Mouse (Mus musculus) MEL (cell line): ENCODE results near the gene D630003M21Rik. TPM values are rescaled to one million over a fixed set of nuclear protein-coding genes. Genes with fewer than 3 reads are reported as not detected.

Experiments
- DNase-seq: peaks from one replicate; pipeline ENCODE4 v3.0.0; 2011; ENCODE audit warnings: low read depth, low spot score
- H3K27ac ChIP-seq: 2 replicates; pipeline ENCODE4 v1.5.1; 2012; ENCODE audit warnings: low read depth, mild to moderate bottlenecking, control low read depth, low read length, moderate library complexity; ENCODE audit not compliant: control insufficient read depth
- H3K27me3 ChIP-seq, 2 experiments: fragments of 150-350 bp in 1 of 2; sonication (generic) in 1 of 2; 2 replicates each; pipeline ENCODE4 v1.6.1; 2012; ENCODE audit warnings: low read length in 2 of 2, mild to moderate bottlenecking in 2 of 2, improper control_type of control experiment in 1 of 2, moderate library complexity in 1 of 2; ENCODE audit not compliant: insufficient read depth in 2 of 2, control insufficient read depth in 1 of 2
- H3K36me3 ChIP-seq, 2 experiments: 2 replicates each; pipeline ENCODE4 v1.6.1; 2012 to 2014; ENCODE audit warnings: low read length in 2 of 2, improper control_type of control experiment in 1 of 2, inconsistent platforms in 1 of 2, mild to moderate bottlenecking in 1 of 2; ENCODE audit not compliant: insufficient read depth in 2 of 2, control insufficient read depth in 1 of 2
- H3K4me1 ChIP-seq, 2 experiments: fragments of 150-350 bp in 1 of 2; sonication (generic) in 1 of 2; 2 replicates each; pipeline ENCODE4 v1.6.1; 2012; ENCODE audit warnings: low read length in 2 of 2, improper control_type of control experiment in 1 of 2, mild to moderate bottlenecking in 1 of 2; ENCODE audit not compliant: insufficient read depth in 2 of 2, control insufficient read depth in 1 of 2
- H3K4me3 ChIP-seq, 2 experiments: fragments of 150-350 bp in 1 of 2; sonication (generic) in 1 of 2; 2 replicates each; pipeline ENCODE4 v1.5.1; 2012; ENCODE audit warnings: low read depth in 2 of 2, low read length in 2 of 2, mild to moderate bottlenecking in 2 of 2, moderate library complexity in 2 of 2, control low read depth in 1 of 2, improper control_type of control experiment in 1 of 2; ENCODE audit not compliant: control insufficient read depth in 1 of 2, insufficient read depth in 1 of 2
- H3K79me2 ChIP-seq: 2 replicates; pipeline ENCODE4 v1.6.1; 2012; ENCODE audit warnings: mild to moderate bottlenecking, low read length, moderate library complexity; ENCODE audit not compliant: control insufficient read depth, poor library complexity, insufficient read depth
- H3K9ac ChIP-seq: 2 replicates; pipeline ENCODE4 v1.6.1; 2012; ENCODE audit warnings: low read depth, mild to moderate bottlenecking, control low read depth, low read length, moderate library complexity; ENCODE audit not compliant: control insufficient read depth, poor library complexity, severe bottlenecking
- H3K9me3 ChIP-seq: fragments of 150-350 bp; sonication (generic); replicated peaks from 2 replicates; pipeline ENCODE4 v1.6.1; 2012; ENCODE audit warnings: mild to moderate bottlenecking, low read length, improper control_type of control experiment, moderate library complexity; ENCODE audit not compliant: insufficient read depth
- BHLHE40 ChIP-seq: IDR thresholded peaks from 2 replicates; pipeline ENCODE4 v1.6.1; 2012; ENCODE audit warnings: low read depth, mild to moderate bottlenecking, inconsistent platforms, low read length, improper control_type of control experiment, borderline replicate concordance
- CHD2 ChIP-seq: IDR thresholded peaks from 2 replicates; pipeline ENCODE4 v1.6.1; 2011; ENCODE audit warnings: low read length, improper control_type of control experiment
- CTCF ChIP-seq, 3 experiments: IDR thresholded peaks in 2 of 3; conservative IDR thresholded peaks in 1 of 3; 2 replicates each; pipeline ENCODE4 v1.5.1; 2011 to 2012; ENCODE audit warnings: low read length in 3 of 3, low read depth in 2 of 3, mild to moderate bottlenecking in 2 of 3, improper control_type of control experiment in 1 of 3, inconsistent platforms in 1 of 3, mixed read lengths in 1 of 3, moderate library complexity in 1 of 3; ENCODE audit not compliant: control insufficient read depth in 1 of 3, insufficient read depth in 1 of 3, poor library complexity in 1 of 3, severe bottlenecking in 1 of 3
- E2F4 ChIP-seq: IDR thresholded peaks from 2 replicates; pipeline ENCODE4 v1.6.1; 2011; ENCODE audit warnings: low read depth, low read length, improper control_type of control experiment, borderline replicate concordance
- ELF1 ChIP-seq: IDR thresholded peaks from 2 replicates; pipeline ENCODE4 v1.6.1; 2014; ENCODE audit warnings: low read depth, mild to moderate bottlenecking, inconsistent platforms, low read length, improper control_type of control experiment, moderate library complexity
- EP300 ChIP-seq, 2 experiments: IDR thresholded peaks; 2 replicates each; pipeline ENCODE4 v1.6.1; 2011; ENCODE audit warnings: improper control_type of control experiment in 2 of 2, low read length in 2 of 2, low read depth in 1 of 2, mild to moderate bottlenecking in 1 of 2
- GABPA ChIP-seq: IDR thresholded peaks from 2 replicates; pipeline ENCODE4 v1.6.1; 2012; ENCODE audit warnings: low read depth, mild to moderate bottlenecking, inconsistent platforms, low read length, improper control_type of control experiment, moderate library complexity
- HCFC1 ChIP-seq: IDR thresholded peaks from 2 replicates; pipeline ENCODE4 v1.6.1; 2012; ENCODE audit warnings: low read depth, mild to moderate bottlenecking, inconsistent platforms, low read length, improper control_type of control experiment, moderate library complexity
- KAT2A ChIP-seq: conservative IDR thresholded peaks from 2 replicates; pipeline ENCODE4 v1.6.1; 2012; ENCODE audit warnings: low read depth, low read length, improper control_type of control experiment, inconsistent platforms
- MAX ChIP-seq: IDR thresholded peaks from 2 replicates; pipeline ENCODE4 v1.6.1; 2011; ENCODE audit warnings: low read length, improper control_type of control experiment
- MAZ ChIP-seq: IDR thresholded peaks from 2 replicates; pipeline ENCODE4 v1.6.1; 2012; ENCODE audit warnings: low read depth, mild to moderate bottlenecking, inconsistent platforms, low read length, improper control_type of control experiment
- MYC ChIP-seq: IDR thresholded peaks from 2 replicates; pipeline ENCODE4 v1.6.1; 2011; ENCODE audit warnings: low read depth, mild to moderate bottlenecking, low read length, improper control_type of control experiment, moderate library complexity
- NRF1 ChIP-seq: IDR thresholded peaks from 2 replicates; pipeline ENCODE4 v1.6.1; 2014; ENCODE audit warnings: low read depth, mild to moderate bottlenecking, inconsistent platforms, low read length, improper control_type of control experiment, moderate library complexity; ENCODE audit not compliant: poor library complexity, insufficient read depth, severe bottlenecking
- POLR2A ChIP-seq, 2 experiments: IDR thresholded peaks; 2 replicates each; pipeline ENCODE4 v1.6.1; 2011 to 2012; ENCODE audit warnings: low read length in 2 of 2, mild to moderate bottlenecking in 2 of 2, control low read depth in 1 of 2, improper control_type of control experiment in 1 of 2, low read depth in 1 of 2, moderate library complexity in 1 of 2; ENCODE audit not compliant: control insufficient read depth in 1 of 2, insufficient read depth in 1 of 2, poor library complexity in 1 of 2
- POLR2AphosphoS5 ChIP-seq: IDR thresholded peaks from 2 replicates; pipeline ENCODE4 v1.6.1; 2012; ENCODE audit warnings: low read depth, borderline replicate concordance, mild to moderate bottlenecking, inconsistent platforms, low read length, moderate library complexity, mixed read lengths
- RAD21 ChIP-seq: IDR thresholded peaks from 2 replicates; pipeline ENCODE4 v1.6.1; 2011; ENCODE audit warnings: mild to moderate bottlenecking, low read depth, low read length, improper control_type of control experiment
- SIN3A ChIP-seq: IDR thresholded peaks from 2 replicates; pipeline ENCODE4 v1.6.1; 2012; ENCODE audit warnings: low read length, improper control_type of control experiment, inconsistent platforms
- SMC3 ChIP-seq: IDR thresholded peaks from 2 replicates; pipeline ENCODE4 v1.6.1; 2011; ENCODE audit warnings: low read depth, low read length, improper control_type of control experiment
- TAL1 ChIP-seq: IDR thresholded peaks from 2 replicates; pipeline ENCODE4 v1.6.1; 2012; ENCODE audit warnings: mild to moderate bottlenecking, inconsistent platforms, low read length, moderate library complexity, mixed read lengths
- TBP ChIP-seq: IDR thresholded peaks from 2 replicates; pipeline ENCODE4 v1.8.0; 2011; ENCODE audit warnings: low read depth, low read length, improper control_type of control experiment
- UBTF ChIP-seq: IDR thresholded peaks from 2 replicates; pipeline ENCODE4 v1.6.1; 2012; ENCODE audit warnings: low read depth, mild to moderate bottlenecking, inconsistent platforms, low read length, improper control_type of control experiment, moderate library complexity, borderline replicate concordance; ENCODE audit not compliant: insufficient read depth
- ZC3H11A ChIP-seq: IDR thresholded peaks from 2 replicates; pipeline ENCODE4 v1.6.1; 2012; ENCODE audit warnings: low read depth, mild to moderate bottlenecking, inconsistent platforms, low read length, improper control_type of control experiment
- ZMIZ1 ChIP-seq: IDR thresholded peaks from 2 replicates; pipeline ENCODE4 v1.6.1; 2012; ENCODE audit warnings: low read depth, mild to moderate bottlenecking, inconsistent platforms, low read length, improper control_type of control experiment, moderate library complexity
- ZNF384 ChIP-seq: IDR thresholded peaks from 2 replicates; pipeline ENCODE4 v1.6.1; 2012; ENCODE audit warnings: low read depth, mild to moderate bottlenecking, inconsistent platforms, low read length, improper control_type of control experiment
- polyA plus RNA-seq, 2 experiments: library from polyadenylated mRNA; stranded (reverse) in 1 of 2; unstranded in 1 of 2; fragments of >175 nt in 1 of 2; fragments of >200 nt in 1 of 2; gene quantifications; 2 replicates each; pipeline versions ENCODE4 v1.2.1 to v1.2.4; 2012; ENCODE audit warnings: low replicate concordance in 2 of 2, low read depth in 1 of 2; ENCODE audit not compliant: insufficient read length in 2 of 2, insufficient read depth in 1 of 2, missing spikeins in 1 of 2
- total RNA-seq: library from RNA; depleted of rRNA; stranded (reverse); fragments of 300-350 nt; gene quantifications from 2 replicates; pipeline ENCODE4 v1.2.3, GENCODE M21; 2012

D630003M21Rik gene
- total and polyA plus RNA-seq, 3 experiments, result 0.10 TPM; not detected in 2

DNA sequence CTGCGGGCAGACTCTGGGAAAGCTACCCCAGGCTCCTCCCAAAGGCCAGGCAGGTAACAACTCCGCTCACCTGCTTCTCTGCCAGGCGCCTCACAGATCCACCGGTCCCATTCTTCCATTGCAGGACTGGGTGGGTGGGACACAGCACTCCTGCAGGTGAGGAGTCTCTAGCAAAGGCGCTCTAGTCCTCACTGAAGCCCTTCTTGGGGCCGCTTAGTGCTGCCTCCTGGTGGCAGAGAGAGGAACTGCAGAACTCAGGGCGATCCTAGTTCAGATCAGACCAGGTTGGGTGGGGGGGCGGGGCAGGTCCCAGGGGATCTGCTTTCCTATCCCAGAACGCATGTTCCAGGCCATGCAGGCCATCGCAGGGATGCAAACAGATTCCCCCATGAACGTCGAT, 29.8 kb upstream of the D630003M21Rik start:
- Histone ChIP-seq H3K79me2 (no peaks in the 10 kb centered on the region), H3K4me1 (peaks cover 0 to 5% of the 10 kb centered on the region in 2 experiments; a peak in 1 of 4 replicates), H3K9ac (no peak overlapping the region), H3K9me3 (no peaks in the 10 kb centered on the region), H3K27ac (no peak overlapping the region), H3K36me3 (no peaks in the 10 kb centered on the region), H3K27me3 (no peaks in the 10 kb centered on the region; a peak in 2 of 4 replicates), H3K4me3 (peak overlapping the region; percentile 18 to 19; a peak in 3 of 4 replicates)
- TF ChIP-seq NRF1, result no peak
- no peak for TF ChIP-seq CHD2
- TF ChIP-seq RAD21, result peak; percentile 31
- TF ChIP-seq MAZ, result no peak
- TF ChIP-seq MAX, result no peak
- no peak for TF ChIP-seq TAL1
- TF ChIP-seq SMC3, result peak; percentile 69
- TF ChIP-seq CTCF (IDR thresholded peaks at IDR 0.05 in 2 of 3, conservative IDR thresholded peaks at IDR 0.05 in 1 of 3; ENCODE audit: control insufficient read depth in 1 of 3, insufficient read depth in 1 of 3, low read depth in 2 of 3, low read length in 3 of 3, poor library complexity in 1 of 3, severe bottlenecking in 1 of 3), result peak; percentile 67 to 90 (median 68)
- TF ChIP-seq HCFC1, result no peak
- TF ChIP-seq POLR2A (IDR thresholded peaks at IDR 0.05; ENCODE audit: control insufficient read depth in 1 of 2, insufficient read depth in 1 of 2, low read depth in 1 of 2, low read length in 2 of 2, poor library complexity in 1 of 2), result no peak
- no peak for TF ChIP-seq KAT2A
- TF ChIP-seq ZNF384, result no peak
- TF ChIP-seq GABPA, result no peak
- no peak for TF ChIP-seq E2F4
- DNase-seq, result peak; percentile 79

DNA sequence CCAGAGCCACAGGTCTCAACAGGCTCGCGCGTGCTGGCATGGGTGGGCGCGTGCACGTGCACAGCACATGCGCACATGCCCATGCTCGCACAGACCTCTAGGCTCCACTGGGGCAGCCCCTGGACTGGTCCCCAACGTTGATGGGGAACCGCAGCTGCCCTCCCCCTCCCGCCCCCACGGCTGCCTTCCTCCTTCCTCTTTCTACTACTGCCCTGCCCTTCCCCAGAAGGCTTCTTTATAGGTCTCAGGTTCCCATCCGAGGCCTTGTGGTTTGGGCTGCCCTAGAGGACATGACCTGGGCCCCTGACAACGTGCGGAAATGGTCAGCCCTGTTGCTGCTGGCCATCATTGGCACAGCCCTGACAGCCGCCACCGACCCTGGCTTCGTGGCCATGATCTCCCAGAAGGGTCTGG, 29.0 kb upstream of the D630003M21Rik start, which contains the start of gene Bpi:
Gene Bpi (plus strand): TSS at position 90 of the 414 bp plus-strand sequence.
- H3K79me2 ChIP-seq, result no peaks in the 10 kb centered on the region

DNA sequence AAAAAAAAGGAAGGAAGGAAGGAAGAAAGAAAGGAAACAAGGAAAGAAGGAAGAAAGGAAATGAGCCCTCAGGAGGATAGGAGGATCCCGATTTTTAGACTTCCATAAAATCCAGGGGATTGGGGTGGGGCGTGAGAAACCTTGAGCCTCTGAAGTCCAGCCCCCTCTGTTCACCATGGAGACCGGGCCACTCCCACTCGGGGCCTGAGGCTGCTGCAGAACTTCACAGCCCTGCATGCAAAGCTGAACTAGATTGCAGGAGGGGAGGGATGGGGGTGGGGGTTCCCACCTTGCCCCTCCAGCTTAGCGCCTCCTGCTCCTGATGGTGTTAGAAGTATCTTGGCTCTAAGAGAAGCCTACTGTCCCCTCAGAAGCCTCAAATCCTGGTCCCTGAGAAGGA, 27.9 kb upstream of the D630003M21Rik start:
- H3K4me3 ChIP-seq, result no peak overlapping the region
- no peak for TF ChIP-seq MAX
- no peak for TF ChIP-seq POLR2A (IDR thresholded peaks at IDR 0.05; ENCODE audit: control insufficient read depth in 1 of 2, insufficient read depth in 1 of 2, low read depth in 1 of 2, low read length in 2 of 2, poor library complexity in 1 of 2)
- no peak for TF ChIP-seq ZMIZ1
- no peak for TF ChIP-seq SIN3A
- no peak for TF ChIP-seq ZC3H11A
- TF ChIP-seq UBTF, result no peak
- TF ChIP-seq TBP, result no peak
- no peak for TF ChIP-seq MYC
- TF ChIP-seq POLR2AphosphoS5, result no peak
- no peak for TF ChIP-seq MAZ
- TF ChIP-seq ELF1, result no peak
- no peak for TF ChIP-seq BHLHE40
- TF ChIP-seq EP300 (IDR thresholded peaks at IDR 0.05; ENCODE audit: low read depth in 1 of 2, low read length in 2 of 2), result no peak

More for the DNA sequence above, 29.0 kb upstream of the D630003M21Rik start, which contains the start of gene Bpi:
- DNase-seq, result peak; percentile 65
- Histone ChIP-seq H3K27ac (no peak within 1 kb of the TSS), H3K4me3 (peak within 1 kb of the TSS; percentile 18 to 19; a peak in 3 of 4 replicates), H3K36me3 (no peaks in the 10 kb centered on the region), H3K9ac (peak within 1 kb of the TSS; percentile 8; the same call in 1 of the 2 replicates), H3K4me1 (peaks cover 0 to 5% of the 10 kb centered on the region in 2 experiments; a peak in 1 of 4 replicates), H3K27me3 (no peaks in the 10 kb centered on the region; a peak in 2 of 4 replicates), H3K9me3 (no peaks in the 10 kb centered on the region)
- no peak for TF ChIP-seq ELF1
- TF ChIP-seq ZC3H11A, result no peak
- peak; percentile 63 for TF ChIP-seq NRF1
- TF ChIP-seq RAD21, result no peak

More for the DNA sequence above, 27.9 kb upstream of the D630003M21Rik start:
- H3K79me2 ChIP-seq, result no peaks in the 10 kb centered on the region
- H3K27ac ChIP-seq, result no peak overlapping the region
- no peak for DNase-seq
- H3K4me1 ChIP-seq, result peaks cover 0 to 5% of the 10 kb centered on the region in 2 experiments; a peak in 1 of 4 replicates
- H3K36me3 ChIP-seq, result no peaks in the 10 kb centered on the region
- no peaks in the 10 kb centered on the region for H3K9me3 ChIP-seq
- no peak overlapping the region for H3K9ac ChIP-seq
- no peaks in the 10 kb centered on the region; a peak in 2 of 4 replicates for H3K27me3 ChIP-seq
